Mouse (Mus musculus) neutrophil, adult 65 days (primary cell): ENCODE measurements around the gene Atp2b4. TPM values are rescaled to one million over a fixed set of nuclear protein-coding genes. Genes with fewer than 3 reads are reported as not detected.

Source experiments
- total RNA-seq: library from RNA; stranded (reverse); gene quantifications from 2 replicates; pipeline ENCODE4 v1.2.4, GENCODE M21; 2023

Gene Atp2b4
- total RNA-seq, result 11.0 and 15.6 TPM in 2 replicates

DNA sequence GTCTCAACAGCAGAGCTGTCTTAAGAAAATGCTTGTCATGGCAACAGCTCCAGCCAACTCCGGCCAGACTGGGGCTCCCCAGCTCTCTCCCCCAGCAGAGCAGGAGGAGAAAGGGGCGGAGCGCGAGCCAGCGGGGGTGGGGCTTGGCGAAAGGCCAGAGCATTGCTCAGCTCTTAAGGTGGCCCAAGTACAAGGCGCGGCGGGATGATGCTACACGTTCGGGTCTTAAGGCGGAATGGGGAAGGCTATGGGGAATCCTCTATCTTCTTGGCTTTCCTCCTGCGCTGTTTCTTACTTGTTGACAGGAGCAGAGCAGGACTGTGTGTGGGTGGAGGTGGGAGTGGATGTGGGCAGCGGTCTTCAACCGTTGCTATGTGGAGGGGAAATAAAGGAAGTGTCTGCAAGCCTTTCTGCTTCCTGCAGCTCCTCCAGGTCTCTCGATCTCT, at the start of gene Atp2b4:
Gene Atp2b4 (minus strand): TSS at position 94 of the 446 bp plus-strand sequence.

DNA sequence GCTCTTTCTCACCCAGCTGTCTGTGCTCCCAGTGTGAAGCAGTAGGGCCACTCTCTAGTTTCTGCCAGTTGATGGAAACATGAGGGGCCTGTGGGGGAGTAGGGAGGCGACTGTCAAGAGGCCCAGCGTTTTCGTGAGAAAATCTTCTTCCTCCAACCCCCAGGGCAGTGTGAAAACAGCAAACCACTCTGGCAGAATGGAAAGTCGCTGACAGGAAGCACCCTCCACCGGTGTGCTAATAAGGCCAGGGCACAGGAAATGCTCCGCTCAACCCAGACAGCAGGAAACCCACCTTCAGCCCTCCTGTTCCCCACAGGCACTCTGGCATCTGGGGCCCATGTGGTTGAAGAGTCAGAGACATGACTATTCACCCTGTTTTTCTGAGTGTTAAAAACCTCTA, 110.9 kb downstream of the Atp2b4 start, which contains the start of gene Lax1:
Gene Lax1 (minus strand): TSS at position 212 of the 400 bp plus-strand sequence.

DNA sequence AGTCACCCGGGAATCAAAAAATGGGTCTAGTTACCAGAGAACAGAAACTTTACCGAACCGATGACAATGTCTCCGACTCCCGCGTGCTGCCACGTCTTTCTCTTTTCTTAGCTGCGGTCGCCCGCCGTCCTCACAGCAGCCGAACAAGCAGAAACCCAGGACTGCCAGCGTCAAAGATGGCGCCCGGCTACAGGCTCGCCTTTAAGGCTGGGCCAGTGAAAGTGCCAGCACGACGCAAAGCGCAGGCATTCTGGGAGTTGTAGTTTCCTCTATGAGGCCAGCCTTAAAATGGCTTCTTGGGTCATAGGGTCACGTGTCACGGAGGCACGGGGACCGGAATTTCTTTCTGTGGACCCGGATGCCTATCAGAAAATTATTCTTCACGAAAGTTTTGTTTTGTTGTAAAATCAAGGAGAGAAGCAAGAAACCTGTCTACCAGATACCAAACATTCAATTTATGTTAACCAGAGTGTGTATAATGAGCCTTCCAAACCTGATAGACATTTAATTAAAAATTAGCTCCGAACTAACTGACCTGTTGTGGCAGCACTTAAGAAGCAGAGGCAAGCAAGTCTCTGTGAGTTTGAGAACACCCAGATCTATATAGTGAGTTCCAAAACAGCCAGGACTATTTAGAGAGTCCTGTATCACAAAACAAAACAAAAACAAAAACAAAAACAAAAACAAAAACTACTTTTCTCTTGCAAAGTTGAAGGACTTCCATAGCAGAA, 139.5 kb downstream of the Atp2b4 start, which contains the start of gene Gm38394:
Gene Gm38394 (minus strand): TSS at position 116 of the 731 bp plus-strand sequence.

DNA sequence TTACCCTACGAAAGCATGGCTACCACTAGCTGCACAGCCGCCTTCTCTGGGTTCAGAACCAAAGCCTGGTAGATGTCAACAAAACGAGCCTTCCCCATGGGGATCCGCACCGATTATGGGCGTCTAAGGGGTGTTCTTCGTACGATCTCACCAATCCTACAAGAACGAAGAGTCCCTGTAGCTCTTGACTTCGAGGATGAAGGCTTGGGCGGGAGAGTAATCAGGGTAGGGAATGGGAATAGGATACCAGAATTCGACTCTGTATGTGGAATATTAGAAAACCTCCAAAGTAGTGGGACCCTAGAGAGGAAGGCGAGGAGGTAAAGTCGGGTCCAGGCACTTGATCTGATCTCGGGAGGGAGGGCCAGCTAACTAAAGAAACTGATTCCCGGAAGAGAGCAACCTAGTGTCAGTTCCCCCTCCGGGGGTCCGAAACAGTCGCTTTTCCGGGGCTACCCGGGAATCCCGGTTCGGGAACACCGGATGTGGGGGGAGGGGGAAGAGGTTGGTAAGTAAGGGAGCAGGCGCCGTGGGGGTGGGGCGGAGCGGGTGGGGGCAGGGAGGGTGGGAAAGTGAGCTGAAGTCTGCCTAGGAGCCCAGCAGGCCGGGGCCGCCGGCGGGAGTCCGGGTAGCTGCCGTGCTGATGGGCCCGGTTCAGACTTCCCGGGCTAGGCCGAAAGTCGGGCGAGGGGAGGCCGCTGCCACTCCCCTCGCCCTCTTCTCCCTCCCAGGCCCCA, 140.2 kb downstream of the Atp2b4 start, which contains the start of gene Zbed6:
Gene Zbed6 (minus strand): TSS at position 420 of the 737 bp plus-strand sequence.

Other genes starting within 250 kb of the Atp2b4 start
- 79.3 and 87.6 TPM in 2 replicates for gene Snrpe, start 190.8 kb downstream of the Atp2b4 start, total RNA-seq
- gene Zbed6, start 140.2 kb downstream of the Atp2b4 start, total RNA-seq, result 16.7 and 27.5 TPM in 2 replicates
- gene Gm38394, start 139.7 kb downstream of the Atp2b4 start, total RNA-seq, result 28.9 and 39.4 TPM in 2 replicates
- 2.1 and 3.0 TPM in 2 replicates for gene Lax1, start 110.9 kb downstream of the Atp2b4 start, total RNA-seq
- not detected in 2 replicates for gene Optc, start 107.0 kb upstream of the Atp2b4 start, total RNA-seq
- gene Prelp, start 120.4 kb upstream of the Atp2b4 start, total RNA-seq, result 0.14 TPM in 1 of 2 replicates, not detected in the other
- not detected in 2 replicates for gene Fmod, start 236.2 kb upstream of the Atp2b4 start, total RNA-seq